Mouse (Mus musculus) limb, embryonic 14.5 days (tissue): Measurements from ENCODE around the gene Gm3417. TPM values are rescaled to one million over a fixed set of nuclear protein-coding genes. Genes with fewer than 3 reads are reported as not detected.

ENCODE experiments used
- ATAC-seq: fragments of 200-750 bp; cut with Nextera tagmentation; 2 replicates; pipeline ENCODE4 v1.8.0; 2017; ENCODE audit warnings: low read depth, moderate number of reproducible peaks, moderate TSS enrichment; ENCODE audit not compliant: low FRiP score
- DNase-seq: peaks from one replicate; pipeline ENCODE4 v3.0.0-alpha.2; 2015; ENCODE audit warnings: low spot score
- H3K27ac ChIP-seq: fragments of 300-500 bp; sonication (generic); replicated peaks from 2 replicates; pipeline ENCODE4 v1.5.1; 2014; ENCODE audit warnings: low read depth, mild to moderate bottlenecking, low read length, moderate library complexity, mixed read lengths
- H3K27me3 ChIP-seq: fragments of 300-500 bp; sonication (generic); 2 replicates; pipeline ENCODE4 v1.6.1; 2014; ENCODE audit warnings: low read length, mixed read lengths; ENCODE audit not compliant: control insufficient read depth, insufficient read depth
- H3K36me3 ChIP-seq: fragments of 300-500 bp; sonication (generic); 2 replicates; pipeline ENCODE4 v1.6.1; 2014; ENCODE audit warnings: mild to moderate bottlenecking, low read length, moderate library complexity, mixed read lengths; ENCODE audit not compliant: control insufficient read depth, insufficient read depth
- H3K4me1 ChIP-seq: fragments of 300-500 bp; sonication (generic); 2 replicates; pipeline ENCODE4 v1.6.1; 2014; ENCODE audit warnings: antibody characterized with exemption, low read length, mixed read lengths; ENCODE audit not compliant: control insufficient read depth, insufficient read depth
- H3K4me2 ChIP-seq: fragments of 300-500 bp; sonication (generic); replicated peaks from 2 replicates; pipeline ENCODE4 v1.6.1; 2014; ENCODE audit warnings: low read depth, mild to moderate bottlenecking, low read length, moderate library complexity; ENCODE audit not compliant: severe bottlenecking
- H3K4me3 ChIP-seq: fragments of 300-500 bp; sonication (generic); replicated peaks from 2 replicates; pipeline ENCODE4 v1.5.1; 2014; ENCODE audit warnings: low read length
- H3K9ac ChIP-seq: fragments of 300-500 bp; sonication (generic); 2 replicates; pipeline ENCODE4 v1.6.1; 2014; ENCODE audit warnings: mild to moderate bottlenecking, low read depth, low read length, moderate library complexity; ENCODE audit not compliant: severe bottlenecking
- H3K9me3 ChIP-seq: fragments of 300-500 bp; sonication (generic); 2 replicates; pipeline ENCODE4 v1.6.1; 2016; ENCODE audit warnings: low read length; ENCODE audit not compliant: control insufficient read depth
- POLR2A ChIP-seq: fragments of 200-500 bp; IDR thresholded peaks from 2 replicates; pipeline ENCODE4 v1.8.0; 2012; ENCODE audit warnings: inconsistent platforms, mild to moderate bottlenecking, moderate library complexity, borderline replicate concordance; ENCODE audit not compliant: insufficient read depth, insufficient read length; ENCODE audit errors: extremely low read depth
- WGBS: fragments of 180-500 bp; shearing (Covaris S2); extraction: QIAGEN DNeasy Blood & Tissue Kit; methylation state at CpG from one replicate; pipeline ENCODE4 v1.1.7; 2014; 5-methylcytosine and 5-hydroxymethylcytosine counted together
- polyA plus RNA-seq, 2 experiments: library from polyadenylated mRNA; depleted of rRNA in 1 of 2; stranded (reverse) in 1 of 2; unstranded in 1 of 2; fragments of >200 nt; fragmentation: Nextera tagmentation in 1 of 2; extraction: Ambion mirVana in 1 of 2; gene quantifications; 2 replicates each; pipeline versions ENCODE4 v1.2.1 to v1.2.3; 2012 to 2014

Gm3417 gene
- polyA plus RNA-seq, 2 experiments = 0.54 TPM; not detected in 1

GRCm38 (mm10) chr17:14927644-14928218, 50.9 kb downstream of the Gm3417 start:
- Histone ChIP-seq H3K4me1 (no peaks in the 10 kb centered on the region), H3K9me3 (no peaks in the 10 kb centered on the region), H3K4me2 (no peak overlapping the region), H3K9ac (no peak overlapping the region), H3K36me3 (no peaks in the 10 kb centered on the region), H3K27ac (no peak overlapping the region), H3K4me3 (no peak overlapping the region), H3K27me3 (no peaks in the 10 kb centered on the region)
- WGBS = 76% methylated on average over 8 of the region's 8 CpGs
- TF ChIP-seq POLR2A = no peak
- ATAC-seq (no peak), DNase-seq (no peak)

- Histone ChIP-seq H3K9ac (no peak overlapping the region), H3K4me1 (no peaks in the 10 kb centered on the region), H3K9me3 (no peaks in the 10 kb centered on the region), H3K36me3 (no peaks in the 10 kb centered on the region), H3K27me3 (no peaks in the 10 kb centered on the region), H3K4me2 (no peak overlapping the region), H3K27ac (no peak overlapping the region), H3K4me3 (no peak overlapping the region)
- ATAC-seq = no peak
- WGBS = 67% methylated on average over 6 of the region's 6 CpGs
- no peak for DNase-seq
- no peak for TF ChIP-seq POLR2A
Observed at GRCm38 (mm10) chr17:14921582-14921981, 57.0 kb downstream of the Gm3417 start.

- no peak overlapping the region for H3K9ac ChIP-seq
- H3K9me3 ChIP-seq = no peaks in the 10 kb centered on the region
- H3K4me3 ChIP-seq = no peak overlapping the region
- no peak overlapping the region for H3K27ac ChIP-seq
- no peaks in the 10 kb centered on the region for H3K4me1 ChIP-seq
- DNase-seq (no peak), ATAC-seq (no peak)
- H3K36me3 ChIP-seq = no peaks in the 10 kb centered on the region
- no peak for TF ChIP-seq POLR2A
- WGBS = 88% methylated on average over 8 of the region's 8 CpGs
- no peaks in the 10 kb centered on the region for H3K27me3 ChIP-seq
- no peak overlapping the region for H3K4me2 ChIP-seq
Observed at GRCm38 (mm10) chr17:14917866-14918265, 60.7 kb downstream of the Gm3417 start.

GRCm38 (mm10) chr17:14914401-14914800, 64.2 kb downstream of the Gm3417 start:
- 86% methylated on average over 4 of the region's 4 CpGs for WGBS
- Histone ChIP-seq H3K4me1 (no peaks in the 10 kb centered on the region), H3K9me3 (no peaks in the 10 kb centered on the region), H3K36me3 (no peaks in the 10 kb centered on the region), H3K27me3 (no peaks in the 10 kb centered on the region), H3K27ac (no peak overlapping the region), H3K4me3 (no peak overlapping the region), H3K4me2 (no peak overlapping the region), H3K9ac (no peak overlapping the region)
- no peak for TF ChIP-seq POLR2A
- no peak for ATAC-seq
- no peak for DNase-seq

Other genes starting within 250 kb of the Gm3417 start
- 1.9 and 3.0 TPM in 2 replicates for gene Wdr27, start 35.6 kb downstream of the Gm3417 start, polyA plus RNA-seq (2012; rRNA removed)
- 6.0 and 7.6 TPM in 2 replicates for gene Wdr27, start 35.6 kb downstream of the Gm3417 start, polyA plus RNA-seq (2014; fragmentation: Nextera tagmentation; extraction: Ambion mirVana)
- gene 1600012H06Rik, start 35.6 kb downstream of the Gm3417 start, polyA plus RNA-seq (2012; rRNA removed) = 26.2 and 28.3 TPM in 2 replicates
- gene 1600012H06Rik, start 35.6 kb downstream of the Gm3417 start, polyA plus RNA-seq (2014; fragmentation: Nextera tagmentation; extraction: Ambion mirVana) = 37.5 and 39.7 TPM in 2 replicates
- 84.6 and 114 TPM in 2 replicates for gene Phf10, start 17.5 kb downstream of the Gm3417 start, polyA plus RNA-seq (2012; rRNA removed)
- gene Phf10, start 17.5 kb downstream of the Gm3417 start, polyA plus RNA-seq (2014; fragmentation: Nextera tagmentation; extraction: Ambion mirVana) = 51.4 and 53.6 TPM in 2 replicates
- gene 9030025P20Rik, start 322 bp downstream of the Gm3417 start, polyA plus RNA-seq (2012; rRNA removed) = 20.4 and 21.4 TPM in 2 replicates
- 5.1 and 6.8 TPM in 2 replicates for gene 9030025P20Rik, start 322 bp downstream of the Gm3417 start, polyA plus RNA-seq (2014; fragmentation: Nextera tagmentation; extraction: Ambion mirVana)
- gene Gm3435, start 31.4 kb upstream of the Gm3417 start, polyA plus RNA-seq (2012; rRNA removed) = 4.3 and 5.3 TPM in 2 replicates
- 3.2 and 4.6 TPM in 2 replicates for gene Gm3435, start 31.4 kb upstream of the Gm3417 start, polyA plus RNA-seq (2014; fragmentation: Nextera tagmentation; extraction: Ambion mirVana)
- 89.0 and 93.8 TPM in 2 replicates for gene Ermard, start 62.4 kb upstream of the Gm3417 start, polyA plus RNA-seq (2012; rRNA removed)
- gene Ermard, start 62.4 kb upstream of the Gm3417 start, polyA plus RNA-seq (2014; fragmentation: Nextera tagmentation; extraction: Ambion mirVana) = 59.9 and 79.9 TPM in 2 replicates
- gene Tcte3, start 62.7 kb upstream of the Gm3417 start, polyA plus RNA-seq (2012; rRNA removed) = 0.10 TPM in 1 of 2 replicates, not detected in the other
- gene Tcte3, start 62.7 kb upstream of the Gm3417 start, polyA plus RNA-seq (2014; fragmentation: Nextera tagmentation; extraction: Ambion mirVana) = 1.3 TPM in 1 of 2 replicates, not detected in the other
- 1.00 and 2.6 TPM in 2 replicates for gene Gm3448, start 62.7 kb upstream of the Gm3417 start, polyA plus RNA-seq (2012; rRNA removed)
- gene Gm3448, start 62.7 kb upstream of the Gm3417 start, polyA plus RNA-seq (2014; fragmentation: Nextera tagmentation; extraction: Ambion mirVana) = 2.1 and 2.7 TPM in 2 replicates